Mouse (Mus musculus): ENCODE measurements around the gene Adamts20. TPM values are rescaled to one million over a fixed set of nuclear protein-coding genes. Genes with fewer than 3 reads are reported as not detected.
"Not testable (repeated sequence)": the region's sequence is repeated elsewhere in the genome, so short reads cannot be mapped to it uniquely, and the experiment has no call there.

Gene Adamts20
- polyA plus RNA-seq (2015; fragmentation: Nextera tagmentation; extraction: Ambion mirVana) = 2.0 and 2.4 TPM in 2 replicates

DNA sequence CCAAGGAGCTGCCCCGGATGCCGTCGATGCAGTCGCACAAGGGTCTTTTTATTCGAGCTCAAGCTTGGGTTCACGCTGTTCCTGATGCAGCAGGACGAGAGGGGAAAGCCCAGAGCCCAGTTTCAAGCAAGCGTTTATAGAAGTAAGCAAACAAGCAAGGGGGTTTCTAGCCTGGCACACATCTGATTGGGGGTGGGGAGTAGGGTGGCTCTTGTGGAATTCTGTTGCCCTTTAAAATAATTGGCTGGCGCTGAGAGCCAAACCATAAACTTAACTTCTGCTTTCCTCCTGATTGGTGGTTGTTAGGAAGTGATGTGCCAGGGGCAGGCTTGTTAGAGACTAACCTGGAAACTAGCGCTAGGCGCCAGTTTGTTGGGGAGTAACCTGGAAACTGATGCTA, at the start of gene Adamts20:
TSS of gene Adamts20 (minus strand) at position 101 of the 400 bp plus-strand sequence.
- H3K9me3 ChIP-seq (ENCODE audit: low read length) = no peaks in the 10 kb centered on the region
- no peak within 1 kb of the TSS for H3K4me2 ChIP-seq (replicated peaks; ENCODE audit: low read depth, low read length)
- no peak within 1 kb of the TSS for H3K4me3 ChIP-seq (ENCODE audit: low read length)
- H3K9ac ChIP-seq (replicated peaks; ENCODE audit: low read length) = no peak within 1 kb of the TSS
- H3K36me3 ChIP-seq (ENCODE audit: insufficient read depth, low read length) = no peaks in the 10 kb centered on the region
- no peak within 1 kb of the TSS for H3K27ac ChIP-seq (ENCODE audit: low read length)
- no peak for ATAC-seq (ENCODE audit: low FRiP score, low TSS enrichment)
- 91% methylated on average over 11 of the region's 11 CpGs for WGBS
- H3K27me3 ChIP-seq (ENCODE audit: insufficient read depth, low read length) = no peaks in the 10 kb centered on the region
- H3K4me1 ChIP-seq (ENCODE audit: insufficient read depth, low read length) = no peaks in the 10 kb centered on the region; the same call in 1 of the 2 replicates

DNA sequence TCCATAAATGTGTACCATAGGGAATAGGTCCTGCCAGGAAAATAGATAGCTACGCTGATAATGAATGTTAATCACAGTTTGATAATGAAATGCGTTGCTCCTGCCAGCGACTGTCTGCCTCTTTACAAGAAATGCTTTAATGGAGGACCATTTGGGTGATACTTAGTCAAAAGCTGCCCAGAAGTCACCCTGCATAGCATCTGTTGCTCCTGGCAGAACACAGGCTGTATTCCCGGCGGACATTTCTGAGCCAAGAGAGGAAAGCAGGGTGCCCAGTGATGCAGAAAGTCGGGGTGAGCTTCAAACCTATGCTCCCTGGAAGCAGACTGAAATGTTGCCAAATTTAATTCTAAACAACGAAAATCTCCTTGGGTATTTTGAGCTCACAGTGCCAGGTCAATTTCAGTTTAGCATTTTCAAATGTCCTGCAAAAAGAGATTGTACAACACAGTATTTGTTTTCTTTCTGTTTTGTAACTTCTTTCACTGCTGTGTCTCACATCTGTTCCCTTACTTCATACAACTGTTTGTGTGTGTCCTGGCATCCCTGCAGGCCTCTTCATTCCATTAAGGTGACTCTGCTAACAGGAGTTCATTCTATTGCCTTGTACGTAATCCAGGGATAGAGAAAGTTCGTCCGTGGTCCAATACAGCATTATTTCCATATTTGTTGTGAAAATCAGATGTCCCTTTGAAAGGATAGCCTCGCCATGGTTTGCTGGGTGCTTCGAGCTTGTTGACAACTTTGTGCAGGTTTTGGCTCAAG, 38.4 kb upstream of the Adamts20 start:
- Histone ChIP-seq H3K36me3 (ENCODE audit: insufficient read depth, low read length) (no peaks in the 10 kb centered on the region), H3K4me3 (ENCODE audit: low read length) (no peak overlapping the region), H3K4me2 (replicated peaks; ENCODE audit: low read depth, low read length) (no peak overlapping the region), H3K9me3 (ENCODE audit: low read length) (peaks cover 4% of the 10 kb centered on the region; the same call in 1 of the 2 replicates), H3K27me3 (ENCODE audit: insufficient read depth, low read length) (no peaks in the 10 kb centered on the region), H3K9ac (replicated peaks; ENCODE audit: low read length) (no peak overlapping the region), H3K27ac (ENCODE audit: low read length) (no peak overlapping the region), H3K4me1 (ENCODE audit: insufficient read depth, low read length) (no peaks in the 10 kb centered on the region)
- 83% methylated on average over 12 of the region's 12 CpGs for WGBS
- ATAC-seq (ENCODE audit: low FRiP score, low TSS enrichment) = no peak

DNA sequence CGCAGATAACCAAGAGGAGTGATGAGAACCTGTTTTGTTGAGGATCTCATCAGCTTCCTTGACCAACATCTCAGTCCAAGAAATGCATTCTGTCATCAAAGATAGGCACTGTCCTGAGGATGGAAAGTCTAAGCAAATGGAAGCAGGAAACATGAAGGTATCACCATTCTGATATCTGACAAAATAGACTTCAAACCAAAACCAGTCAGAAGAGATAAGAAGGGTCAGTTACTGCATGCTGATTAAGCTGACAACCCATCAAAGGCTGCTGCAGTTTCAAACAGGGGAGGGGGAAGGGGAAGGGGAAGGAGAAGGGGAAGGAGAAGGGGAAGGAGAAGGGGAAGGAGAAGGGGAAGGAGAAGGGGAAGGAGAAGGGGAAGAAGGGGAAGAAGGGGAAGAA, 34.0 kb upstream of the Adamts20 start:
- Histone ChIP-seq H3K27ac (ENCODE audit: low read length) (no peak overlapping the region), H3K4me3 (ENCODE audit: low read length) (no peak overlapping the region)
- 83% methylated on average over 1 of the region's 1 CpGs for WGBS

DNA sequence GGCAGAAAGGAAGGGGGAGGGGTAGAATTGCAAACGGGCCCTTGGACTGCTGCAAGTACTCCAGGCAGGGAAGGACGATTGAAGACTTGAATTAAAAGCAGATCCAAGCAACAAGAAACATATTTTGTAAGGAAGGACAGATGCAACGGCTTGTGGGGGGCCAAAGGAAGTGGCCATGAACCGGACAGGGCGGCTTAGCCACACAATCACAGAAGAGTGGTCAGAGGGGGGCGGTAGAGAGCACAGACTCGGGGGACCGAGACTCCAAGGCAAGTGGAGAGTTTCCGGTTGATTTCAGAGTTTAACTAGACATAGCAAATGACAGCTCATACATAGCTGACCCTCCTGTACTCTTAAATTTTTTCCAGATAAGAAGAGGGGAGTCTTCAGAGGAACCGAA, 30.7 kb upstream of the Adamts20 start:
- Histone ChIP-seq H3K4me1 (ENCODE audit: insufficient read depth, low read length) (no peaks in the 10 kb centered on the region), H3K36me3 (ENCODE audit: insufficient read depth, low read length) (no peaks in the 10 kb centered on the region), H3K4me3 (ENCODE audit: low read length) (no peak overlapping the region), H3K4me2 (replicated peaks; ENCODE audit: low read depth, low read length) (no peak overlapping the region), H3K27me3 (ENCODE audit: insufficient read depth, low read length) (no peaks in the 10 kb centered on the region), H3K9me3 (ENCODE audit: low read length) (peaks cover 4% of the 10 kb centered on the region; the same call in 1 of the 2 replicates), H3K9ac (replicated peaks; ENCODE audit: low read length) (no peak overlapping the region), H3K27ac (ENCODE audit: low read length) (no peak overlapping the region)
- no peak for ATAC-seq (ENCODE audit: low FRiP score, low TSS enrichment)
- 80% methylated on average over 10 of the region's 10 CpGs for WGBS

More for the DNA sequence above, 34.0 kb upstream of the Adamts20 start:
- Histone ChIP-seq H3K27me3 (ENCODE audit: insufficient read depth, low read length) (no peaks in the 10 kb centered on the region), H3K4me1 (ENCODE audit: insufficient read depth, low read length) (no peaks in the 10 kb centered on the region), H3K9ac (replicated peaks; ENCODE audit: low read length) (no peak overlapping the region), H3K4me2 (replicated peaks; ENCODE audit: low read depth, low read length) (no peak overlapping the region), H3K36me3 (ENCODE audit: insufficient read depth, low read length) (no peaks in the 10 kb centered on the region), H3K9me3 (ENCODE audit: low read length) (peaks cover 2% of the 10 kb centered on the region; the same call in 1 of the 2 replicates)
- ATAC-seq (ENCODE audit: low FRiP score, low TSS enrichment) = no peak

DNA sequence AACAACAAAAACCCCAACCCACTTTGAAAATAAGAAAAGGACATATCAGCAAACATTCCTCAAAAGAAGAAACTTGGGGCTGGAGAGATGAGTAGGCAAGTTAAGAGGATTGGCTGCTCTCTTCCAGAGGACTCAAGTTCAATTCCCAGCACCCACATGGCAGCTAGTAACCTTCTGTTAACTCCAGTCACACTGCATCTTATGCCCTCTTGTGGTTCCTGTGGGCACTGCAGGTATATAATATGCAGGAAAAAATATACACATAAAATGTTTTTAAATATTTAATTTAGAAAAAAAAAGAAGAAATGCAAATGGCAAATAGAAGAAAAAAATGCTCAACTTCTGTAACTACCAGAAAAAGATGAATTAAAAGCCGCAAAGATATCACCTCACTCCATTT, 29.2 kb upstream of the Adamts20 start:
- Histone ChIP-seq H3K27ac (ENCODE audit: low read length) (no peak overlapping the region), H3K4me3 (ENCODE audit: low read length) (no peak overlapping the region), H3K9ac (replicated peaks; ENCODE audit: low read length) (no peak overlapping the region), H3K36me3 (ENCODE audit: insufficient read depth, low read length) (no peaks in the 10 kb centered on the region), H3K9me3 (ENCODE audit: low read length) (peaks cover 4% of the 10 kb centered on the region; the same call in 1 of the 2 replicates), H3K27me3 (ENCODE audit: insufficient read depth, low read length) (no peaks in the 10 kb centered on the region), H3K4me1 (ENCODE audit: insufficient read depth, low read length) (no peaks in the 10 kb centered on the region), H3K4me2 (replicated peaks; ENCODE audit: low read depth, low read length) (no peak overlapping the region)
- 97% methylated on average over 1 of the region's 1 CpGs for WGBS
- no peak for ATAC-seq (ENCODE audit: low FRiP score, low TSS enrichment)

DNA sequence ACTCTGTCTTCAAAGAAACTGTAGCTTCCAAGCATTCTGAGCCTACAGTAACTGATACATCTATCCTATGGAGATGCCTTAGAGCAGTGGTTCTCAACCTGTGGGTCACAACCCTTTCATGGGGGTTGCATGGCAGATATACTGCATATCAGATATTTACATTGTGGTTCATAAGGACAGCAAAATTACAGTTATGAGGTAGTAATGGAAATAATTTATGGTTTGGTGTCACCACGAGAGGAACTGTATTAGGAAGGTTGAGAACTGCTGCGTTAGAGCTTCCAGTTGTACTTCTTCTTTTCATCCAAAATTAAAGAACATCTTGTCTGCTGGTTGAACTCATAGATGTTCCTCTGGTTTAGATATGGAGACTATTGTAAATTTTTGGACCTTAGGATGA, 24.2 kb upstream of the Adamts20 start:
- H3K27ac ChIP-seq (ENCODE audit: low read length) = no peak overlapping the region
- H3K9ac ChIP-seq (replicated peaks; ENCODE audit: low read length) = no peak overlapping the region
- peaks cover 4% of the 10 kb centered on the region; the same call in 1 of the 2 replicates for H3K9me3 ChIP-seq (ENCODE audit: low read length)
- ATAC-seq (ENCODE audit: low FRiP score, low TSS enrichment) = no peak
- no peak overlapping the region for H3K4me2 ChIP-seq (replicated peaks; ENCODE audit: low read depth, low read length)
- H3K27me3 ChIP-seq (ENCODE audit: insufficient read depth, low read length) = no peaks in the 10 kb centered on the region
- H3K4me3 ChIP-seq (ENCODE audit: low read length) = no peak overlapping the region
- WGBS = 84% methylated on average over 2 of the region's 2 CpGs
- no peaks in the 10 kb centered on the region for H3K36me3 ChIP-seq (ENCODE audit: insufficient read depth, low read length)
- H3K4me1 ChIP-seq (ENCODE audit: insufficient read depth, low read length) = no peaks in the 10 kb centered on the region

DNA sequence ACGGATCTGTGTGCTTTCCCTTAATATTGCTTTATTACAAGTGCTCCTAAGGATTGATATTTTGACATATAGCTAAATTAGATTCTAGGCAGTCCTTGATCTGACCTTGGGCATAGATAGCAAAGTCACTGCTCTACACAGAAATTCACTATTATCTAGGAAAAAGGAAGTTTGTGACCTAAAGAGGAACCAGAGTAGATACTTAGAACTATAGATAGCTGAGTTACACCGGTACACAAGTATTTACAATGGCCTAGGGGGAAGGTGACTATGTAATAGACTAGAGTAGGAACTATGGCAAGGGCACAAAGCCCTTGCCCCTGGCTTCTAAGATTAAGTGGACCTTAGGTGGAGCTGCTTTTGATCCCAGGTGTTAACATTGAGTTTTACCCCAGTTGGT, 22.8 kb upstream of the Adamts20 start:
- WGBS = 93% methylated on average over 2 of the region's 2 CpGs
- H3K27me3 ChIP-seq (ENCODE audit: insufficient read depth, low read length); H3K36me3 ChIP-seq (ENCODE audit: insufficient read depth, low read length); H3K4me3 ChIP-seq (ENCODE audit: low read length); H3K4me1 ChIP-seq (ENCODE audit: insufficient read depth, low read length); H3K27ac ChIP-seq (ENCODE audit: low read length); H3K4me2 ChIP-seq (replicated peaks; ENCODE audit: low read depth, low read length); H3K9me3 ChIP-seq (ENCODE audit: low read length); H3K9ac ChIP-seq (replicated peaks; ENCODE audit: low read length); ATAC-seq (ENCODE audit: low FRiP score, low TSS enrichment): not testable (repeated sequence)

DNA sequence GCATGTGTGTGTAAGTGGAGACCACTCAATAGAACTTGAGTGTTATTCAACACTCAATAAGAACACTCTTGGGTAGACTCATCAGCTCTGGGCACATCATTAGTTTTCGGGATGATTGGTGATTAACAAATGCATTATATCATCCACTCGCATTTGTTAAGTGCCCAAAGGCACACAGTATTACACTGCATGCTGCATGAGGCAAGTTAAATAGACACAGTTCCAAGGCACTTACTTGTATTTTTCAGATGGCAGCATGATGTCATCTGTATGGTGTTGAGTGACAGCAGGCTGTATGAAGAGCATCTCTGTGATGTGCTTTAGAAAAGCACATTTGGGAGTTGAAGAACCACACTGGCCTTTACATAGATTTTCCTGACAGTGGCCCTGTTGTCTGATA, 17.3 kb upstream of the Adamts20 start:
- H3K9ac ChIP-seq (replicated peaks; ENCODE audit: low read length) = no peak overlapping the region
- H3K4me2 ChIP-seq (replicated peaks; ENCODE audit: low read depth, low read length) = no peak overlapping the region
- H3K4me3 ChIP-seq (ENCODE audit: low read length) = no peak overlapping the region
- H3K27me3 ChIP-seq (ENCODE audit: insufficient read depth, low read length) = no peaks in the 10 kb centered on the region
- WGBS = 96% methylated on average over 2 of the region's 2 CpGs
- H3K36me3 ChIP-seq (ENCODE audit: insufficient read depth, low read length) = no peaks in the 10 kb centered on the region
- H3K27ac ChIP-seq (ENCODE audit: low read length) = no peak overlapping the region
- no peak for ATAC-seq (ENCODE audit: low FRiP score, low TSS enrichment)
- H3K4me1 ChIP-seq (ENCODE audit: insufficient read depth, low read length) = no peaks in the 10 kb centered on the region; the same call in 1 of the 2 replicates
- H3K9me3 ChIP-seq (ENCODE audit: low read length) = no peaks in the 10 kb centered on the region

DNA sequence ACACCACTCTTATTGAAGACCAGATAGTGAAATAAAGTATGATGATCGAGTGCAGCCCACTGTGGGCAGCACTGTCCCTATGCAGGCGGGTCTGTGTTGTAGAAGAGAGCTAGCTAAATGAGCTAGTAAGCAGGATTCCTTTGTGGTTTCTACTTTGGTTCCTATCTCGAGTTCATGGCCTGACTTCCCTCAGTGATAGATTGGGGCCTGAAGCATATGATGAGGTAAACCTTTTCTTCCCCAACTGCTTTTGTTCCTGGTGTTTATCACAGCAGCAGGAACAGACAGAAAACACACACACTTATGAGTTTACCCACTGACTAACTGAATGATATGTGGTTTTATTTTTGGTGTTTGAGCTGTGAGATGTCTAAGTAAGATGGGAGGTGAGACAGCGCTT, 15.6 kb upstream of the Adamts20 start:
- Histone ChIP-seq H3K4me2 (replicated peaks; ENCODE audit: low read depth, low read length) (no peak overlapping the region), H3K4me3 (ENCODE audit: low read length) (no peak overlapping the region), H3K4me1 (ENCODE audit: insufficient read depth, low read length) (no peaks in the 10 kb centered on the region; the same call in 1 of the 2 replicates), H3K27ac (ENCODE audit: low read length) (no peak overlapping the region), H3K9ac (replicated peaks; ENCODE audit: low read length) (no peak overlapping the region), H3K9me3 (ENCODE audit: low read length) (no peaks in the 10 kb centered on the region), H3K27me3 (ENCODE audit: insufficient read depth, low read length) (no peaks in the 10 kb centered on the region), H3K36me3 (ENCODE audit: insufficient read depth, low read length) (no peaks in the 10 kb centered on the region)
- no peak for ATAC-seq (ENCODE audit: low FRiP score, low TSS enrichment)
- WGBS = 90% methylated on average over 4 of the region's 4 CpGs

DNA sequence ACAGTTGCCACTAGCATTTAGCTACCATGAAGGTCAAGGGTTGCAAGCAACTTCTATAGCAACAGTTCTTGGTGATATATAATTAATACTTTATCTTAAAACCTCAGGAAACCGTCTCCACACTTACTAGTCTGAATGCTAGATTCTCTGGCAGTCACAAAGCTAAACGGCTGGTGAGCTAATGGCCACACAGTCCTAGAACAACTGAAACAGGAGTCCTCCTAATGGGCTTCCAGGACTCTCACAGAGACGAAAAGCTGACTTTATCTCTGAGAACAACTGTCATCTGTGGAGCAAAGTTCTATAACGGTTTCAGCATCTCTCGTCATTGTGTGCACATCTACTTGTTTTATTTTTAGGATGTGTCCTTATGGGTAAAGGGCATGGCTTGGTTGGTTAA, 15.0 kb upstream of the Adamts20 start:
- H3K4me1 ChIP-seq (ENCODE audit: insufficient read depth, low read length) = no peaks in the 10 kb centered on the region; the same call in 1 of the 2 replicates
- no peaks in the 10 kb centered on the region for H3K36me3 ChIP-seq (ENCODE audit: insufficient read depth, low read length)
- 85% methylated on average over 5 of the region's 5 CpGs for WGBS
- H3K4me3 ChIP-seq (ENCODE audit: low read length) = no peak overlapping the region
- no peaks in the 10 kb centered on the region for H3K27me3 ChIP-seq (ENCODE audit: insufficient read depth, low read length)
- no peak overlapping the region for H3K27ac ChIP-seq (ENCODE audit: low read length)
- no peak for ATAC-seq (ENCODE audit: low FRiP score, low TSS enrichment)
- no peaks in the 10 kb centered on the region for H3K9me3 ChIP-seq (ENCODE audit: low read length)
- no peak overlapping the region for H3K4me2 ChIP-seq (replicated peaks; ENCODE audit: low read depth, low read length)
- H3K9ac ChIP-seq (replicated peaks; ENCODE audit: low read length) = no peak overlapping the region

All from kidney, embryonic 16.5 days (tissue).